Mouse (Mus musculus): ENCODE data around the gene Ephb3. TPM values are rescaled to one million over a fixed set of nuclear protein-coding genes. Genes with fewer than 3 reads are reported as not detected.

Gene Ephb3
- 20.4 and 33.5 TPM in 2 replicates for polyA plus RNA-seq (2012; rRNA removed)

DNA sequence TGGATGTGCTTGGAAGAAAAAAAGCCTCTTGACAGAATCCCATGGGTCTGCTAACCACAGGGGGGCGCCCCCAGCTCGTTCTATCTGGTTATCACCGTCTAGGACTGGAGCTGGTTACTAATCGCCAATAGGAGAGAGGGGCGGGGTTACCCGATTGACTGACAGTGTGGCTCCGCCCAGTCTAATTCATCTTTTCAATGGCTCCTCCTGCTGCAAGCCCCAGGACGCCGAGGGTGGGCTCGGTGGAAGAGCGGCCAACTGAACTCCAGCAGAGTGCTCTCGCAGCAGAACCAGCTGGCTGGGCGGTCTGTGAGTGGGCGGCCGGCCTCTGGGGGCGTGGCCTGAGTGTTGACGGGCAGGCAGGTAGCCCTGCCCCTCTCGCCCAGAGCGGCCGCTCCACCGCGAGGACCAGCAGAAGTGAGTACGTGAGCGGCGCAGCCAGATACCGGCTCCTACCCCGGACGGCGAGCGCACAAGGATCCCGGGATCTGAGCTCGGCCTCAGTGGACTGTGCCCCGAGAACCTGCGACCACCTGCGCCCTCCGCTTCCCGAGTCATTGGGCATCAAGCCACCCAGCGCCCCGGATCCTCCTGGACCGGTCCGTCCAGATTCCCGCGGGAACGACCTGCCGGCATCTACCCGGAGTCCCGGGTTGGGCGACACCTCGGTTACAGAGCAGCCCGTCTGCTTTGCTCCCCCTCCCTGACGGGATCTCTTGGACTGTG is at the start of gene Ephb3:
Ephb3 (plus strand) TSS at position 389 of the 726 bp plus-strand sequence.

Other genes with a start within 250 kb of the Ephb3 start
- gene Teddm3, start 50.8 kb upstream of the Ephb3 start, polyA plus RNA-seq (2012; rRNA removed) = not detected in 2 replicates
- gene Vps8, start 218.4 kb downstream of the Ephb3 start, polyA plus RNA-seq (2012; rRNA removed) = 12.6 and 15.6 TPM in 2 replicates

All from central nervous system, embryonic 11.5 days (tissue).